ENCODE assay signal across 9 mouse cellular contexts in genomic region chr1:152407021-152407946, GRCm38 (mm10). TPM values are rescaled to one million over a fixed set of nuclear protein-coding genes. Genes with fewer than 3 reads are reported as not detected.
DNase-seq lines count a peak whose midpoint lies in the region; ATAC-seq lines count a peak whose summit lies in the region.
"Had no signal": no experiment of that assay in that cellular context is flagged by ENCODE, and none has a peak within 500 bp of the region (broad histone marks: within the 10 kb centered on the region; RNA-seq: fewer than 3 reads in every experiment).

No protein-coding gene starts in this region.

- peaks cover 1% of the 10 kb centered on the region; the same call in 1 of the 2 replicates for H3K9me3 ChIP-seq in lung, embryonic 16.5 days (ENCODE audit: control insufficient read depth, low read length)
- H3K9me3 ChIP-seq in limb, embryonic 13.5 days = peaks cover 2% of the 10 kb centered on the region
- no peaks in the 10 kb centered on the region; the same call in 1 of the 2 replicates for H3K9me3 ChIP-seq in stomach, embryonic 16.5 days (replicated peaks; ENCODE audit: control insufficient read depth, low read length)

- H3K27ac ChIP-seq in lung, embryonic 16.5 days (ENCODE audit: low read length) = no peak overlapping the region
- H3K27ac ChIP-seq in limb, embryonic 13.5 days = no peak overlapping the region
- no peak overlapping the region for H3K27ac ChIP-seq in stomach, embryonic 16.5 days (ENCODE audit: low read length)

- H3K4me3 ChIP-seq in lung, embryonic 16.5 days (ENCODE audit: low read length) = no peak overlapping the region
- H3K4me3 ChIP-seq in limb, embryonic 13.5 days = peak overlapping the region; percentile 16; the same call in 1 of the 2 replicates
- no peak overlapping the region for H3K4me3 ChIP-seq in stomach, embryonic 16.5 days (replicated peaks; ENCODE audit: low read length)

- H3K36me3 ChIP-seq in lung, embryonic 16.5 days (ENCODE audit: control insufficient read depth, insufficient read depth, low read length) = no peaks in the 10 kb centered on the region
- peaks cover 2% of the 10 kb centered on the region; the same call in 1 of the 2 replicates for H3K36me3 ChIP-seq in limb, embryonic 13.5 days
- H3K36me3 ChIP-seq in stomach, embryonic 16.5 days (ENCODE audit: control insufficient read depth, insufficient read depth, low read length) = no peaks in the 10 kb centered on the region

- H3K4me1 ChIP-seq in lung, embryonic 16.5 days (replicated peaks; ENCODE audit: control insufficient read depth, insufficient read depth, low read length) = no peaks in the 10 kb centered on the region
- peaks cover 17% of the 10 kb centered on the region for H3K4me1 ChIP-seq in limb, embryonic 13.5 days
- H3K4me1 ChIP-seq in stomach, embryonic 16.5 days (ENCODE audit: control insufficient read depth, insufficient read depth, low read length) = no peaks in the 10 kb centered on the region

- H3K9ac ChIP-seq in lung, embryonic 16.5 days (ENCODE audit: low read length) = peak overlapping the region; percentile 10; the same call in 1 of the 2 replicates
- 0 out of 2 replicates have a peak overlapping the region, but pooled peaks have one; percentile 8 for H3K9ac ChIP-seq in limb, embryonic 13.5 days
- peak overlapping the region; percentile 18; the same call in 1 of the 2 replicates for H3K9ac ChIP-seq in stomach, embryonic 16.5 days (ENCODE audit: low read length)

- intact Hi-C loops in left cerebral cortex, postnatal 25 days (cut with DNase I) = no loop called here

- no peak for ATAC-seq in lung, embryonic 16.5 days (ENCODE audit: low read depth)
- no peak for ATAC-seq in limb, embryonic 13.5 days (ENCODE audit: low FRiP score, low read depth)
- ATAC-seq in stomach, embryonic 16.5 days (ENCODE audit: insufficient read depth, low FRiP score) = no peak

- no peaks in the 10 kb centered on the region for H3K27me3 ChIP-seq in lung, embryonic 16.5 days (ENCODE audit: control insufficient read depth, insufficient read depth, low read depth, low read length)
- peaks cover 6% of the 10 kb centered on the region; the same call in 1 of the 2 replicates for H3K27me3 ChIP-seq in limb, embryonic 13.5 days
- no peaks in the 10 kb centered on the region for H3K27me3 ChIP-seq in stomach, embryonic 16.5 days (ENCODE audit: control insufficient read depth, insufficient read depth, low read length)

- DNase-seq in cerebellum, postnatal 25 days = peak; percentile 12 to 26
- no peak for DNase-seq in cerebellum, adult 11-12 months
- no peak for DNase-seq in lung, postnatal 10 days
- no peak for DNase-seq in left cerebral cortex, postnatal 25 days (ENCODE audit: low spot score in 2 of 2)
- DNase-seq in frontal cortex, postnatal 25 days (ENCODE audit: low spot score in 2 of 2) = no peak
- DNase-seq: cerebellum, adult 9-11 months had no signal

- 28% methylated on average over 22 of the region's 22 CpGs for WGBS in lung, embryonic 16.5 days
- WGBS in limb, embryonic 13.5 days = 33% methylated on average over 22 of the region's 22 CpGs
- 41% methylated on average over 22 of the region's 22 CpGs for WGBS in stomach, embryonic 16.5 days

- peak overlapping the region; percentile 29 for H3K4me2 ChIP-seq in lung, embryonic 16.5 days (ENCODE audit: low read depth, low read length)
- H3K4me2 ChIP-seq in limb, embryonic 13.5 days (replicated peaks) = peak overlapping the region; percentile 52
- no peak overlapping the region for H3K4me2 ChIP-seq in stomach, embryonic 16.5 days (ENCODE audit: low read depth, low read length)

RNA-seq across cellular contexts. Expression of gene Colgalt2, which starts 7.7 kb away (rescaled TPM):
- polyA plus RNA-seq in lung, embryonic 16.5 days (2015; fragmentation: Nextera tagmentation; extraction: Ambion mirVana) = 1.1 and 1.3 TPM in 2 replicates
- 6.7 and 7.2 TPM in 2 replicates for polyA plus RNA-seq in limb, embryonic 13.5 days (2015; fragmentation: Nextera tagmentation; extraction: Ambion mirVana)
- 1.0 and 1.5 TPM in 2 replicates for polyA plus RNA-seq in stomach, embryonic 16.5 days (2015; fragmentation: Nextera tagmentation; extraction: Ambion mirVana)
- total RNA-seq in left cerebral cortex, postnatal 25 days (2021) = 1 to 10 TPM; 5.5 to 6.8 TPM

RNA-seq across cellular contexts. Expression of gene Tsen15, which starts 20.8 kb away (rescaled TPM):
- 70.0 and 74.9 TPM in 2 replicates for polyA plus RNA-seq in lung, embryonic 16.5 days (2015; fragmentation: Nextera tagmentation; extraction: Ambion mirVana)
- 91.2 and 92.5 TPM in 2 replicates for polyA plus RNA-seq in limb, embryonic 13.5 days (2015; fragmentation: Nextera tagmentation; extraction: Ambion mirVana)
- polyA plus RNA-seq in stomach, embryonic 16.5 days (2015; fragmentation: Nextera tagmentation; extraction: Ambion mirVana) = 54.3 and 62.3 TPM in 2 replicates
- total RNA-seq in left cerebral cortex, postnatal 25 days (2021) = 10 to 100 TPM; 30.6 to 32.3 TPM

Comparison
In these comparisons a context has a peak if more than half of its experiments do, and no peak if none do; other contexts are left out.
1. DNase-seq: peak in cerebellum, postnatal 25 days (2 of 2); none in cerebellum, adult 11-12 months (single experiment), lung, postnatal 10 days (single experiment), left cerebral cortex, postnatal 25 days (0 of 2) and frontal cortex, postnatal 25 days (0 of 2).
2. Peak in every context shown above with its lines, with median percentiles within 50 percentile points of each other: H3K9ac ChIP-seq.